Mouse (Mus musculus): Measurements from ENCODE around the gene Slc44a4.

DNA sequence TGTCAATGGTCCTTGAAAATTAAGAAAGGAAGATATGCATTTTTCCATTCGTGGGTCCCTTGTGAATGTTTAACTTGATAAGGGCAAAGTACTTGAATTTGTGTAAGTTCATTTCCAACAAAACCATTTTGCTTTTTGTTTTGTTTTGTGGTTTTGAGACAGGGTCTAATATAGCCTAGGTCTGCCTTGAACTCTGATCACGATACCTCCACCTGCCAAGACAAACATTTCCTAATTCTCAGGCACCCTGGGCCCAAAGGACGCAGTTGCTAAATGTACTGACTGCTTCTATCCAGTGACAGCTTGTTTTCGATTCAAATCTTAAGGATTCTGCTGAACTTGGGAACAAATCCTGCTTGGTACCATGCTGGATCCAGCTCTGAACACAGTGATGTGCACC is 65.4 kb downstream of the Slc44a4 start:
- TF ChIP-seq POLR2A (IDR thresholded peaks at IDR 0.05; ENCODE audit: control insufficient read depth, low read depth, low read length) (no peak), CTCF (IDR thresholded peaks at IDR 0.05; ENCODE audit: control insufficient read depth, insufficient read depth, insufficient replicate concordance, low read depth, low read length) (no peak)
